Mouse (Mus musculus) heart, postnatal 14 days (tissue): ENCODE results near the gene Psmd8. TPM values are rescaled to one million over a fixed set of nuclear protein-coding genes. Genes with fewer than 3 reads are reported as not detected.
"Not testable (repeated sequence)": the region's sequence is repeated elsewhere in the genome, so short reads cannot be mapped to it uniquely, and the experiment has no call there.

Experiments
- DNase-seq, 2 experiments: peaks; one replicate each; pipeline ENCODE4 v3.0.0; 2021 to 2022
- intact Hi-C: fragments of 180-260 bp; cut with DNase I; formaldehyde crosslinking; loops from one replicate; pipeline ENCODE4 v1.15.1; 2025
- long read RNA-seq, 2 experiments: library from polyadenylated mRNA; stranded (forward); transcript quantifications; one replicate each; pipeline ENCODE4 v2.0.0; 2021
- total RNA-seq, 2 experiments: library from RNA; stranded (reverse); gene quantifications; 2 replicates each; pipeline ENCODE4 v1.2.3; 2021

Psmd8 gene
- 100 to 1,000 TPM; 142 to 149 TPM for total RNA-seq
- long read RNA-seq, experiment 1, transcript Psmd8-202 (7 exons, 1,391 nt): major isoform, 265 of 303 reads
- long read RNA-seq, experiment 1, partial matches to known transcripts: 4 of 303 reads
- long read RNA-seq, experiment 1, other reads (novel, unspliced or antisense): 33 of 303 reads
- long read RNA-seq, experiment 2, transcript Psmd8-202 (7 exons, 1,391 nt): major isoform, 193 of 217 reads
- long read RNA-seq, experiment 2, partial matches to known transcripts: 4 of 217 reads
- long read RNA-seq, experiment 2, other reads (novel, unspliced or antisense): 19 of 217 reads

DNA sequence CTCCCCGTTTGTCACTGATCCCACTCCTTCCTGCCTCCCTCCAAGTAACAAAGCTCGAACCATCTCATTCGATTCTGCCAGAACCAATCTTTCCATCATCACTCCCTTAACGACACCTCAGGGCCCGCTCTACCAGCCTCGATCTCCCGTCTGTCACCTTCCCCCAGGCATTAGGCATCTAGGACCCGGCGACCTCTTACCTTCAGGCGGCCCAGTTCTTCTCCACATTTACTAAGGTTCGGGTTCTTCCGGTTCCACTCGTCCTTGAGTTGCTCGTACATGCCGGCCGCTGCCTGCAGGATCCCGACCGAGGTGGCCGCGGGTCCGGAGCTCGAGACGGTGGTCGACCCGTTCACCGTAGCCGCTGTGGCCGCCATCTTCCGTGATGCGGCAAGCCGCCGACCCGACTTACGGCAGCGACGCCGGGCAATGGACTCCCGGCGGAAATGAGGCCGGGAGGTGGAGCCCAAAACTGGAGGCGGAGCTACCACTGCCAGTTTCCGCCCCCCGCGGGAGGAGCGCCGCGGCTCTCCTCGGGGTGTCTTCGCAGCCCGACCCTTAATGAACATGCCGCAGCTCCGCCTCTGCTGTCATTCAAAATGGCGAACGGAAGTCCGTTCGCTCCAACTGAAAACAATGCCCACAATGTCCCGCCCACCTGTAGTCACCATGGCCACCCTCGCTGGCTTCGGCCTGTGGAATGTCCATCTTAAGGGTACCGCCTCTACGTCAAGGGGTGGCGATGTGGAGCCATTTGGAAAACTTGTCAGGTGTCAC is at the start of gene Psmd8:
Gene Psmd8, minus strand, starts transcription at position 625 of the 777 bp plus-strand sequence.
- intact Hi-C loops: loop anchor here (2.0 kb wide), 1 partner anchor 59 kb away; the partner anchor contains the start of gene Yif1b
- DNase-seq: peak; percentile 97

DNA sequence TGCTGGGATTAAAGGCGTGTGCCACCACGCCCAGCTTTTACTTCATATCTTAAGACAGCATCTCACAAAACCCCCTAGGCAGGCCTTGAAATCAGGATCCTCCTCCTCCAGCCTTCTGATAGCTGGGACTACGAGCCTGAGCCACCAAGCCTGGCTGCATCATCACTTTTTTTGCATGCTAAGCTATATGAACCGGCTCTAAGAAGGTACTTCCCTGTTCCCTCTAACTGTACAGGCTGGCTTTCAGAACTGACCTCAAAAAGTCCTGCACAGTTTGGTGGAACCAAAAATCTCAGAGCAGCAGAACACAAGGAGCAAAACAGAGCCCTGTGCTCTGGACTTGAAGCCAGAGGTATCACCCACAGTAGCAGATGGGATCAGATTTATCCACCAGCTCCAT is 47.7 kb upstream of the Psmd8 start:
- intact Hi-C loops: no loop called here
- no peak for DNase-seq

DNA sequence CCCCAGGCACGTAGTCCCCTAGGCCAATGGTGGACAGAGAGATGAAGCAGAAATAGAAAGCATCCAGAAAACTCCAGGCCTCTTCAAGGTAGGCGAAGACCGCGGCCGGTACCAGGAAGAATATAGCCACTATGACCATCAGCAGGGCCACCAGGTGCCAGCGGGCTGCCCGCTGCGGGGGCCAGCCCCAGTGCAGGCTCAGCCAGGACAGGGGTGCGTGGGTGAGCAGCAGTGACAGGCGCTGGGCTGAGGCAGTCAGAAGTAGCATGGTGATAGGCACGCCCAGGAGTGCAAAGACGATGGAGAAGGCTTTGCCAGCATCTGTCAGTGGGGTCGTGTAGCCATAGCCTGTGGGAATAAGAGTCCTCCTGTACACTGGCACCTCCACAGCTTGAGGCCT is 45.0 kb upstream of the Psmd8 start:
- DNase-seq: no peak

DNA sequence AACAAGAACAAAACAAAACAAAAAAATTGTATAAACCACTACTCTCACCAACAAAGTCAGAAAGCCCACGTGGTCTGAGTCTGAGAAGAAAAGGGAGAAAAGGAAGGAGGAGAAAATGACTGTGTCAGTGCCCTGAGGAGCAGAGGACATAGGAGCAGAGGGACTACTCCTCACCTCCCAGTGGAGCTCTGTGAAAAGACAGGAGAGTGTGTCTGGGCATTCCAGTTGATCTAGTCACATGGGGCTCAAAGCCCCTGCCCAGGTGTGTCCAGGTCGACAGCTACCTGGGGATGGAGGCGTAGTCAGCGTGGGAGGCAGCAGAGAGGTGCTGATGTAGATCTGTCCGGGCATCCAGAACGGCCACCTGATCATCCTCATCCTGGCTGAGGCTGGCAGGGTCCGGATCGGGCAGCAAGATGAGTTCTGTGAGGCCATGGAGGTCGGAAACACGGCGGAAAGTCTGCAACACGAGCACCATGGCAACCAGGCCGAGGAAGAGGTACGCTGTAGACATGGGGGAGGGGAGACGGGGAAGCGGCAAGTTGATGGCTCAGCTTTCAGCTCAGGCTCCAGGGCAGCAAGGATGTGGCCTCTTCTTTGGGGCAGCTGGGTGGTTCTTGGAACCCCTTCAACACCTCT is 44.4 kb upstream of the Psmd8 start:
- no peak for DNase-seq
- intact Hi-C loops: no loop called here

More for the DNA sequence above, 45.0 kb upstream of the Psmd8 start:
- intact Hi-C loops: no loop called here

DNA sequence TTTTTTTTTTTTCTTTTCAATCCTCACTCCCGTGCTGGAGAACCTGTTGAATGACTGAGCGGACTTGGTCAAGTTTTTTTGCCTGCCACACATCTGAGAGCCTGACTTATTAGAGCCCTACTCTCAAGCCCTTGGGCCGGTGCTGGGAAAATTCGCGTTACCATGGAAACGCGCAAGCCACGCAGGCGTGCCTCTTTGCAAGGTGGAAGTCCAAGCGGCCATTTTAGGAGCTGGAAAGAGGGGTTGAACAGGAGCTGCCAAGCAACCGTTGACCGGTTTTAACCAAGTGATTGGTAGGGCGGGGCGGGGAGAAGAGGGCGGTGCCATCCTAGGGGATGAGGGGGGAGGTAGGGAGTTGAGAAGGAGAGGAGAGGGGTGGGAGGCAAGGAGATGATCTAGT is 34.3 kb upstream of the Psmd8 start:
- DNase-seq: no peak
- intact Hi-C loops: no loop called here

DNA sequence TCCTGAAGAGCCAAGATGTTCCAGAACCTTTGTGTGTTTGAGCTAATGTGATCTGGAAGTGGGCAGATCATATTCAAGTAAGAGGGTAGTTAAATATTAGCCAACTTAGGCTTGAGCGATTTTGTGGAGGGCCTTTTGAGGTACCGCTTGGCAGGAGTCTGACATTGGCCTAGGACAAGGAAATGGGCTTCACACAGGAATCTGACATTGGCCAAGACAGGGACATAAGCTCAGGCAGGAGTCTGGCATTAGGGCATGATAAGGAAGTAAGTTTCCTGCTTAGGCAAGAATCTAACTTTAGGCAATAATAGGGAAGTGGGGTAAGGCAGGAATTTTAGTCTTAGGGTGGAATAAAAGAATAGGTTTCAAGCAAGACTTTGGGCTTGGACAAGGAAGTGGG is 33.7 kb upstream of the Psmd8 start:
- no peak for DNase-seq
- intact Hi-C loops: no loop called here

DNA sequence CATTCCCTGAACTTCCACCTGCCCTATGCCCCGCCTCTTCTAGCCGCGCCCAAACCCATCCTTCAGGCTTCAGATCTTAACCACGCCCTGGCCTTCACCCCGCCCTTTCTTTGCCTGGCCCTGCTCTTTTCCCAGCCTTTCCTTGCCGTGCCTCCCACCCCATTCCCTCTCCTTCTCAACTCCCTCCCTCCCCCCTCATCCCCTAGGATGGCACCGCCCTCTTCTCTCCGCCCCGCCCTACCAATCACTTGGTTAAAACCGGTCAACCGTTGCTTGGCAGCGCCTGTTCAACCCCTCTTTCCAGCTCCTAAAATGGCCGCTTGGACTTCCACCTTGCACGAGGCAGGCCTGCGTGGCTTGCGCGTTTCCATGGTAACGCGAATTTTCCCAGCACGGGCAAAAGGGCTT is 33.2 kb upstream of the Psmd8 start, which contains the start of gene Catsperg1:
Gene Catsperg1, minus strand, starts transcription at position 361 of the 408 bp plus-strand sequence.
- intact Hi-C loops: no loop called here
- no peak for DNase-seq

DNA sequence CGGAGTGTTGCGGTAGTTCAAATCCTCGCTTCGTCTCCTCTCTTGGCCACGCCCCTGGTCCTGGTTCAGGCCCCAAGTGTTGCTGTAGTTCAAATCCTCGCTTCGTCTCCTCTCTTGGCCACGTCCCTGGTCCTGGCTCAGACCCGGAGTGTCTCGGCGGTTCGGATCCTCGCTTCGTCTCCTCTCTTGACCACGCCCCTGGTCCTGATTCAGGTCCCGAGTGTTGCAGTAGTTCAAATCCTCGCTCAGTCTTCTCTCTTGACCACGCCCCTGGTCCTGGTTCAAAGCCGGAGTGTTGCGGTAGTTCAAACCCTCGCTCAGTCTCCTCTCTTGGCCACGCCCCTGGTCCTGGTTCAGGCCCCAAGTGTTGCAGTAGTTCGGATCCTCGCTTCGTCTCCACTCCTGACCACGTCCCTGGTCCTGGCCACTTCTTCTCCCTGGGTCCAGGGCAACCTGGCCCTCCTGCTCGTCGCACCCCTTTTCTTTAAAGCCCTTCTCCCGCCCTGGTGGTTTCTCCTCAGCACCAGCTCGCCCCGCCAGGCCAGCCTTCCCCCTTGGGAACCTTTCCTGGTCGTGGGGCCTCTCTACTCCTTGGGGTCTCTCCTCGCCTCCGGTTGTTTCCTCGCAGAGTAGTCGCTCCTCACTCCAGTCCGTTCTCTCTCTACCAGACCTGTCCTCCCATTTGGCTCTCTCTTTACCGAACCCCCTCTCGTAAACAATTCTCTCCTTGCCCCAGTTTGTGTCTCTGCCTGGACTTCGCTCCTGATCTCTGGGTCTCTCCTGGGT is 32.5 kb upstream of the Psmd8 start:
- intact Hi-C loops, DNase-seq: not testable (repeated sequence)

DNA sequence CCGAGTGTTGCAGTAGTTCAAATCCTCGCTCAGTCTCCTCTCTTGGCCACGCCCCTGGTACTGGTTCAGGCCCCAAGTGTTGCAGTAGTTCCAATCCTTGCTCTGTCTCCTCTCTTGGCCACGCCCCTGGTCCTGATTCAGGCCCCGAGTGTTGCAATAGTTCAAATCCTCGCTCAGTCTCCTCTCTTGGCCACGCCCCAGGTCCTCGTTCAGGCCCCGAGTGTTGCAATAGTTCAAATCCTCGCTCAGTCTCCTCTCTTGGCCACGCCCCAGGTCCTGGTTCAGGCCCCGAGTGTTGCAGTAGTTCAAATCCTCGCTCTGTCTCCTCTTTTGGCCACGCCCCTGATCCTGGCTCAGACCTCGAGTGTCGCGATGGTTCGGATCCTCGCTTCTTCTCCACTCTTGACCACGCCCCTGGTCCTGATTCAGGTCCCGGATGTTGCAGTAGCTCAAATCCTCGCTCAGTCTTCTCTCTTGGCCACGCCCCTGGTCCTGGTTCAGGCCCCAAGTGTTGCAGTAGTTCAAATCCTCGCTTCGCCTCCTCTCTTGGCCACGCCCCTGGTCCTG is 31.8 kb upstream of the Psmd8 start:
- intact Hi-C loops: no loop called here
- DNase-seq: no peak

DNA sequence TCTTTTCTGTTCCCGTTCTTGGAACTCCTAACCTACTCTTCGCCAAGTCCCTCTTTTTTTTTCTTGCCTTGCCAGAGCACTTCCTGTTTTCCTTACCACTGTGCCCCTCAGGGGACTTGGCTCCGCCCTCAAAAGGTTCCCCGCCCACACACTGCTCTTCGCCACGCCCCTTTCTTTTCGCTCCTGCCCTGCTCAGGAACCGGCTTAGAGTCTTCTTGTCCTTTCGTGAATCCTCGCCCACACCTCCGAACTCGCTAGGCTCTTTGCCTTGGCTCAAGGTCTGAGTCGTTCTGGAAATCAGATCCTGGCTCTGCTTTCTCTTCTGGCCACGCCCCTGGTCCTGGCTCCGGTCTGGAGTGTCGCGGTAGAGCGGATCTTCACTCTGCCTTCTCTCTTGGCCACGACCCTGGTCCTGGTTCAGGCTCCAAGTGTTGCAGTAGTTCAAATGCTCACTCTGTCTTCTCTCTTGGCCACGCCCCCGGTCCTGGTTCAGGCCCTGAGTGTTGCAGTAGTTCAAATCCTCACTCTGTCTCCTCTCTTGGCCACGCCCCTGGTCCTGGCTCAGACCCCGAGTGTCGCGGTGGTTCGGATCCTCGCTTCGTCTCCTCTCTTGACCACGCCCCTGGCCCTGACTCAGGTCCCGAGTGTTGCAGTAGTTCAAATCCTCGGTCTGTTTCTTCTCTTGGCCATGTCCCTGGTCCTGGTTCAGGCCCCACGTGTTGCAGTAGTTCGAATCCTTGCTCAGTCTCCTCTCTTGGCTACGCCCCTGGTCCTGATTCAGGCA is 31.1 kb upstream of the Psmd8 start:
- DNase-seq: peak; percentile 80 to 84
- intact Hi-C loops: no loop called here

DNA sequence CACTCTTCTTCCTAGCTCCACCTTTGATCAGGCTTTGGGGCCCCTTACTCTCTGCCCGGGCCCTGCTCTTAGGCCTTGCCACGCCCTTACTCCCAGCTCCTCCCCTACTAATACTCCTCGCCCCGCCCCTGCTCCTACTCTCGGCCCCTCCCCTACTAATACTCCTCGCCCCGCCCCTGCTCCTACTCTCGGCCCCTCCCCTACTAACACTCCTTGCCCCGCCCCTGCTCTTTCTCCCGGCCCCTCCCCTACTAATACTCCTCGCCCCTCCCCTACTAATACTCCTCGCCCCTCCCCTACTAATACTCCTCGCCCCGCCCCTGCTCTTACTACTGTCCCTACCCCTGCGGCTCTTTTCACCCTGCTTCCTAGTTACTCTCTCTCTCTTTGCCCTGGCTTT is 30.5 kb upstream of the Psmd8 start:
- DNase-seq: peak; percentile 30 to 45

DNA sequence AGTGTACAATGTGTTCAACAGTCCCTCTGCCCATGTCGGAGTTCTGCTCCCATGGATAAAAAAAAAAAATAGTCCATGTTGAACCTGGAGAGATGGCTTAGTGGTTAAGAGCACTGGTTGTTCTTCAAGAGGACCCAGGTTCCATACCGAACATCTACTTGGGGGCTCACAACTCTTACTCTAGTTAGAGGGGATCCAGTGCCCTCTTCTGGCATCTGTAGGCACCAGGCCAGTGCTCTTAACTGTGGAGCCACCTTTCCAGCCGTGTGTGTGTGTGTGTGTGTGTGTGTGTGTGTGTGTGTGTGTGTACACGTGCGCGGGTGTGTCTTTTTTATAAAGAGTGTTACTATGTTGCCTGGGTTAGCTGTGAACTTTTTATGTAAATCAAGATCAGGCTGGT is 22.1 kb upstream of the Psmd8 start:
- intact Hi-C loops: no loop called here
- DNase-seq: no peak

More for the DNA sequence above, 30.5 kb upstream of the Psmd8 start:
- intact Hi-C loops: not testable (repeated sequence)

DNA sequence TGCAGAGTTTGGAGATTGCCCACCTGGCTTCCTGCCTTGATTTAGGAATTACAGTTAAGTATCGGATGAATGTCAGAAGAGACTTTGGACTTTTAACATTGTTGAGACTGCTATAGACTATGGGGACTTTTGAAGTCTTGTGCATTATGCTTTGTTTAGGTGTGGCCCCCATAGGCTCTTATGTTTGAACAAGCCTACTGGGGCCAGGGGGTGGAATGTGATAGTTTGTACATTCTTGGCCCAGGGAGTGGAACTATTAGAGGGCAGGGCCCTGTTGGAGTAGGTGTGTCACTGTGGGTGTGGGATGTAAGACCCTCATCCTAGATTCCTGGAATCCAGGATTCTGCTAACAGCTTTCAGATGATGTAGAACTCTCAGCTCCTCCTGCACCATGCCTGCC is 13.7 kb upstream of the Psmd8 start:
- intact Hi-C loops, DNase-seq: not testable (repeated sequence)

DNA sequence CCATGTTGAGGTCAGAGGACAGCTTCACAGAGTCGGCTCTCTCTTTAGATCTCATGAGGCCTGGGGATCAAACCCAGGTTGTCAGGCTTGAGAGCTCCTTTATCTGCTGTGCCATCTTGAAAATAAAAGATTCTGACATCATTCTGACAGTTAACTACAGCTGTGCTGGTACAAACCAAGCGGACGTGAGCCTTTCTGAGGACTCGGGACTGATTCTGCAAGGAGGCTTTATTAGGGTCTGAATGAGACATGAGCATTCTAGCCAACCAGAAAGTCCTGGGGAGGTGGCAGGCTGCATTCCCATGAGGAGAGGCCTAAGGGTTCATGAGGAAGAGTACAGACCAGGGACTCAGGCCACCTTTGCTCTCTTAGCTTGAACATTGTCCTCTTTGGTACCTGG is 822 bp upstream of the Psmd8 start:
- intact Hi-C loops: loop anchor here (2.0 kb wide), 1 partner anchor 57 kb away; the partner anchor contains the start of gene Yif1b
- not testable (repeated sequence) for DNase-seq

DNA sequence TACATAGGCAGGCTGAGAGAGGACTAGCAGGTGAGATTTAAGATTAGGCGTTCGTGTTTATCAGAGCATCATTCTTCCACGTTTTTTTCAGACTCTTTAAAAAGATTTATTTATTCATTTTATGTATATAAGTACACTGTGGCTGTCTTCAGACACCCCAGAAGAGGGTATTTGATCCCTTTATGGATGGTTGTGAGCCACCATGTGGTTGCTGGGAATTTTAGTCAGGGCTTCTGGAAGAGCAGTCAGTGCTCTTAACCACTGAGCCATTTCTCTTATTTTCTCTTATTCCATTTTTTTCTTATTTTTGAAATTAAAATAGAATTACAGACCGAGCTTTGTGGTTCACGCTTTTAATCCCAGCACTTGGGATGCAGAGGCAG is 344 bp upstream of the Psmd8 start:
- intact Hi-C loops: loop anchor here (2.0 kb wide), 1 partner anchor 58 kb away; the partner anchor contains the start of gene Yif1b
- DNase-seq: no peak

DNA sequence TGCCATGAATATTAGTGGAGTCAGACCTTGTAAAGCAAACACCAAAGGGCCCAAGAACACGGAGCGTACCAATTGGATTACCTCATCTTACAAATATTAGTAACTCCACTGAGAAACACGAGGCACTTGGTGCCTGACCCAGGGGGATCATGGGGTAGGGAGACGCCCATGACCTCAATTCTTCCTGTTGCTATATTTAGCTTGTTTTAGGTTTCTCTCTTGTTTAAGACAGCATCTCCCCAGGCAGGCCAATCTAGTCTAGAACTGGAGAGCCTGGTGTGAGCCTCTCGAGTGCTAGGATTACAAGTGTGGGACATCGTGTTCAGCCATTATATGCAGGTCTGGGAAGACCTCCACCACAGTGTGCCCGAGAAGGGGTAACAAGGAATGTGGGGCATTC is 1.2 kb downstream of the Psmd8 start:
- DNase-seq: no peak
- intact Hi-C loops: loop anchor here (2.0 to 10.0 kb wide), 3 partner anchors 117 to 343 kb away; partner anchors contain the start of genes Eif3k and Map4k1

DNA sequence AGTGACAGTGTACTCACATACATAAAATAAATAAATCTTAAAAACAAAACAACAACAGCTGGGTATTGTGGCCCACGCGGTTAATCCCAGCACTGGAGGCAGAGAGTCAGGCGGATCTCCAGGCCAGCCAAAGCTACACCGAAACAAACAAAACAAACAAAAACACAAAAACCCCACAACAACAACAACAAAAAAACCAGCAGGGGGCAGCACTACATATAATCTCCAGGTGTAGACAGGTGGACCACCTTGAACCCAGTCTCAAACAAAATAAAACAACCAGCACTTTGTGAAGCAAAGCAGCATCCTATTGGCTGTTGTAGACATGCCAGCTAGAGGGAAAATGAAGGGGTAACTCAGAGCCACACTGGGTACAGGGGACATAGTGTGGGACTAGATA is 2.4 kb downstream of the Psmd8 start:
- intact Hi-C loops: loop anchor here (2.0 to 10.0 kb wide), 3 partner anchors 119 to 344 kb away; partner anchors contain the start of genes Eif3k and Map4k1
- no peak for DNase-seq

DNA sequence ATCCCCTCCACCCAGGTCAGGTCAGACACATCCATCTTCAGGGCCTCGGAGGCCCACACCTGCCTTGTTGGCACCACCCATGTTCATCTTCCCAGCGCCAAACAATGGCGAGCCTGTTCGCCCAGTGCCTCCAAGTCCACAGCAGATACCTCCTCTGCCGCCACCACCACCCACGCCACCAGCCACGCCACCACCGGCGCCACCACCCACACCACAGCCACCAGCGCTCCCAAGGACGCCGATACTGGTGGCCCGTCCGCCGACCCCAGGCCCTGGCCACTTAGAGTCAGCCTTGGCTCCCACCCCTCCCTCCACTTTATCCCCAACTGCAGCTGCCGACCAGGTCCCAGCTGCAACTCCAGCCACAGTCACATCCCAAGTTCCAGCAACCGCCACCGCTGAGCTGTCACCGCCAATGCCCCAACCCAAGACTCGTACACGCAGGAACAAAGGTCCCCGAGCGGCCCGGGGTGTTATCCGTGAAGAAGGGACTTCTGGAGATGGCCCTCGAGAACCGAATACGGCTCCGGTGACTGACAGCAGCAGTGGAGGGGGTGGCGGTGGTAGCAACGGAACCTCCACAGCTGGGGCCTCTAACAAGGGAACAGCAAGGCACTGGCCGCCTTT is 8.0 kb downstream of the Psmd8 start:
- intact Hi-C loops: loop anchor here (5.0 to 10.0 kb wide), 2 partner anchors 188 to 410 kb away; partner anchors contain the start of genes Eif3k and Map4k1

More for the DNA sequence above, 8.0 kb downstream of the Psmd8 start:
- DNase-seq: peak in 1 of 2 experiments; percentile 10
